Mouse (Mus musculus) testis, postnatal 10 days (tissue): ENCODE results near the gene Adprh.
"Not testable (repeated sequence)": the region's sequence is repeated elsewhere in the genome, so short reads cannot be mapped to it uniquely, and the experiment has no call there.

Experiments used
- DNase-seq: peaks from one replicate; pipeline ENCODE4 v3.0.0; 2021; ENCODE audit warnings: low spot score

Gene Adprh

DNA sequence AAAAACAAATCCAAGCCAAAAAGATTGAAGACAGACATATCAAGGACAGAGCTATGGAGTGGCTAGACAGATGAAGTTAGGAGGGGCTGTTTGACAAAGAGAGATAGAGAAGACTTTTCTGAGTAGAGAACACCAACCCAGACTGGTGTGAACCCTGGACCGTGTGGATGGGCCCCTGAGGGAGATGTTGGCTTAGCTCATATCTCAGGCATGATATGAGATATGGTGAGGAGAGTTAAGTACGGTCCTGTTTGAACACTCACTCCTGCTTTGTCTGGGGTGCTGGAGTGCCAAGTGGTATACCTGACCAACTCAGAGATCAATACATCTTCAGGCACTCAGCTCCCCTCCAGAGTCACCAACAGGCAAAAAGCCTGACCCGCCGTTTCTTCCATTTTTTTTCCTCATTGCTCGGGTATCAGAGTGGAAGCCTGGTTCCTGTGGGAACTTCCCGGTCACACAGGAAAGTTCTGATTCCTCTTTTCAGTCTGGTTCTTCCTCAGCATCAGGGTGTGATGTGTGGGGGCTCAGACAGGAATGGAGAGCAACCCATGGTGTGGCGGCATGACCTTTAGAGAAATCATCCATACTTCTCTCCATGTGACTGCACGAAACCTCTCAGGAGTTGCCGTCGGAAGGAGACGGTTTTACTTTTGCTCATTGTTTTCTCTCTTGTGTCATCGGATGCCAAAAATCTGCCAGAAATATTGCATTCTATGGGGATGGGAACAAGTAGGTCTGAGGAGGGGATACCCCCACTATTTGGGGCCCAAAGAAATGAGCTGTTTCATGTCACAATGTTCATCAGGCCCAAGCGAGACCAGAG, 14.8 kb upstream of the Adprh start:
- no peak for DNase-seq

DNA sequence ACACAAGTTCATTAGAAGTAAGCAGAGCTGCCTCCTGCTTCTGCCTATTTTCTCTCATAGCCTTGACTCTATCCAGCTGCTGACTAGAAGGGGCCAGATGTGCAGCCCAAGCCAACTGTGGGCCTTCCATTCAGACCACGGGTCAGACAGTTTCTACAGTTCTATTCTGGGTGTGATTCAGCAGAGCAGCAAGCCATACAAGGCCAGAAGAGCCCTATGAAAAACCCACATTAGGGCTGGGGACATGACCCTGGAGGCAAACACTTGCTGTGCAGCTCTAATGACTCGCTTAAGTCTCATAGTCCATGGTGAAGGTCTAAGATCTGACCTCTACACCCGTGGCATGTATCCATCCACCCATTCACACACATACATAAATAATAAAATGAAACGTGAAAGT, 13.6 kb upstream of the Adprh start:
- DNase-seq: no peak

- DNase-seq: no peak
Observed at GRCm38 (mm10) chr16:38463305-38463704, 10.8 kb upstream of the Adprh start.

DNA sequence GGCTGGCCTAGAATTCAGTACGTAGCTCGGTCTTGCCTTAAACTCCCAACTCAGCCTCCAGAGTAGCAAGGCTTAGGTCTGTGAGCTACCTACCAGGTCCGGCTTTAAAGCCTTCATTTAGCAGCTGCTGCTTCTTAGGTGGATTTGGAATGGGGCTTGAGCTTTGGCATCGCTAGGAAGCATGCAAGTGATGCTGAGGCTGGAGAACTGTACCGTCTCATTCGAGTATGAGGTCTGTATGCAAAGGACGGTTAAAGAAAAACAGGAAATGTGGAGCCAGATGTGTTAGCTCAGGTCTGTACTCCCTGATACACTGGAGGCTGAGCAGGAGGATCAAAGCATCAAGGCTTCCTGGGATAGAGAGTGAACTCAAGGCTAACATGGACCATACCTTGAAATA, 9.7 kb upstream of the Adprh start:
- no peak for DNase-seq

- no peak for DNase-seq
Observed at GRCm38 (mm10) chr16:38461749-38462148, 9.2 kb upstream of the Adprh start.

GRCm38 (mm10) chr16:38459990-38460389, 7.5 kb upstream of the Adprh start:
- no peak for DNase-seq

- DNase-seq: no peak
Observed at GRCm38 (mm10) chr16:38458600-38459280, 6.2 kb upstream of the Adprh start.

DNA sequence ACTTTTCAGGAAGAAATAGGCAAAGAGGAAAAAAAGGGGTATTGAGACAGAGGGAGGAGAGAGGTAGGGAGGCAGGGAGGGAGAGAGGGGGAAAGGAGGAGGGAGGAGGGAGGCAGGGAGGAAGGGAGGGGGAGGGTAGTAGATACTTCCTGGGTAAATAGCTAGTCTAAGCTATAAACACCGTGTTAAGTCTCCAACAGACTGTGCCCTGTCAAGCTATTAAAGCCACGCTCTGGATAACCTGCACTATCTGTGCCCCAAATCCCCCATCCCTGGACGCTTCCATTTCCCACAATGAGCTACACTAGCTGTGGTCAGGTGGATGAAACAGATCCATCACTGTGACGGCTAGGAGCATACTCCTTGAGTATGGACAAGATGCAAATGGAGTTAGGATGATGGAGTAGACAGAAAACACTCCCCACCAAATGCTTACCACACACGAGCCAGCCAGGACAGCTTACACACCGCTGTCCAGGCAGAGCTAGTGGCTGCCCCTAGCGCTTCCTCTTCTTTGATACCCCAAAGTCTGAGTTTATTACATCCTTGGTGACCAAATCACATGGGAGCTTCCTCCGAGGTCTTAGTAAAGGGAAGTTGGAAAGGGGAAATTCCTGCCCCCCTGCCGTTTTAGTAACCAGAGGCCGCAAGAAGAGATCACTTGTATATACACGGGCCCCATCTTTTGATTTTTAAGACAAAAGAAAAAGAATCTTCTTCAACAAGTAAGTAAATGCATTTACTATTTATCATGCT, 4.5 kb upstream of the Adprh start:
- no peak for DNase-seq

- DNase-seq: no peak
Observed at GRCm38 (mm10) chr16:38455511-38456418, 3.3 kb upstream of the Adprh start, which contains the start of gene Cd80. Gene Cd80 (plus strand): TSS chr16:38455561.

GRCm38 (mm10) chr16:38454533-38455254, 2.2 kb upstream of the Adprh start:
- DNase-seq: no peak

DNA sequence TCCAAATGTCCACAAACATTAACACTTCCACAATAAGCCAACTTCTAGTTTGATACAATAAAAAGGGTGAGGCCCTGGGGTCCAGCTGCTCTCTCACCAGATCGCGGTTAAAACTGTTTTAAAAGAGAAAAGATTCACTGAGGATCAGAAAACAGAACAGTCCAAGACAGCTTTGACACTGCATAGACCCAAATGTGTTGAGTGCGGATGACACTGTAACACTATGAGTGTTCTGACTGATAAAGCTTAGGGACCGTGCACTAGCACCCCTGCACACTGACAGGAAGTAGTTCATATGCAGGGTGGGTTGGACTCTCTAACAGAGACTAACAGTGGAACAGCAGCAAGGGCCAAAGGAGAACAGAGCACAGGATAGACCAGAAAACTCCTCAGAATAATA, 1.4 kb upstream of the Adprh start:
- DNase-seq: no peak

- DNase-seq: no peak
Observed at GRCm38 (mm10) chr16:38453203-38453553, 675 bp upstream of the Adprh start.

- no peak for DNase-seq
Observed at GRCm38 (mm10) chr16:38451421-38452205, 890 bp downstream of the Adprh start.

- no peak for DNase-seq
Observed at GRCm38 (mm10) chr16:38450707-38451106, 1.8 kb downstream of the Adprh start.

DNA sequence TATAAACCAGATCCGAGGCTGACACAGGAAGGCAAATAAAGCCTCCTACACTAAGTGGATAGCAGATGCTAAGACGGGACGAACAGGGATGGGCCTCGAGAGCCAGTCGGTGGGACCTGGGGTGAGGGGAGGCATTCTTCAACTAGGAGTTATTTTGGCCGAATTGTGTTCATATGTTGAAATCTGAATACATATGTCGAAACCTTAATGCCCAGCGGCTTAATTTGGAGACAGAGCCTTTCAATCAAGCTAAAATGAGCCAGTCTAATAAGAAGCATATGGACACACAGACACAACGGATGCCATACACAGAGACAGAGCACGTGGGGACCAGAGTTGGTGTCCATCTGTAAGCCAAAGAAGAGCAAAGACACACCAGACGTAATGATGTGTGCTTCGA, 4.0 kb downstream of the Adprh start:
- no peak for DNase-seq

DNA sequence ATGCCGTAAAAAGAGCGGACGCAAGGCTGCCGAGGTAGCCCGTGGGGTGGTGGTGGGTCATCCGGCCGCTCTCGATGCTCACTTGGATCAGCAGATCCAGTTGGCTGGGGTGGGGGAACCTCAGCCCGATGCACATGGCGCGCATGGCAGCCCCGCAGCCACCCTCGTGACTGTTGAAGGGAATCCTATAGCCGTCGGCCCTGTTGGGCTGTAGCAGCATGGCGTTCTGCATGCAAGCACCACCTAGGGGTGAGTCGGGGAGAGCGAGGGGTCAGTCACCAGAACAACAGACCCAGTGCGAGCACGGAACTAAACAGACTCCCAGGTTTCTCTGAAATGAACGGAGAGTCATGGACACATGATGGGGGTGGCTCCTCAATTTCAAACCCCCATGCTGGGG, 5.1 kb downstream of the Adprh start:
- no peak for DNase-seq

GRCm38 (mm10) chr16:38446141-38446540, 6.4 kb downstream of the Adprh start:
- DNase-seq: not testable (repeated sequence)

DNA sequence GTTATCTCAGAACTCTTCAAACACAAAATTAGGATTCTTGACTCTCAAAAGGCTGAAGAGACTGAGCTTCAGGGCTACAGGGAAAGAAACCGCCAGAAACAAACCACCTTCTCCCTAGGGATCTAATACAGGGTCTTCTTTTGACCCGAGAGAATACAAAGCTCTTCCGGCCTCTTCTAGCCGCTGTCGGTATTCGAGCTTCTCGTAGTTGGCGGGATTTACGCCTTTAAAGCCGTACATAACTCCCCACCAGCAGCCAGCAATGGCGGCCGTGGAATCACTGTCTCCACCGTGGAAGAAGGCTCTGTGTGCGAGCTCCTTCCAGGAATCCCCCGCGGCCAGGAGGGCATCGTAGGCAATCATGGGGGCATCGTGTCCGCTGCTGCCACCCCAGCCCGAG, 6.9 kb downstream of the Adprh start:
- no peak for DNase-seq

DNA sequence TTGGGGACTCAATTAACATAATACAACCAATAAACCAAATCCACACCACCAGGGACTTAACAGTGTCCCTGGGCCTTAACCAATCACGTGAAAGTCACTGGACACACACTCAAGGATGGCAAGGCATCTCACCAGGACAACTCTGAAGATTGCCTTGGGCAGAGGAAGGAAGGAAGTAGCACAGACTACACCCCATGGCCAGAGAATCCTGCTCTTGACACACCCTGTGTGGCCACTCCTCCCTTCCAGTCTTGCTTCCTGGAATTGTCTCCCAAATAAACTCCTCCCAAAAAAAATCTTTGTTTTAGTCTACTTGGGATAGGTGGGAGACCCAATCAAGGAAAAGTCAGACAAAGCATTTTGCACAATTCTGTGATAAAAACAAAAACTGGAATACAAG, 7.5 kb downstream of the Adprh start:
- DNase-seq: no peak

- DNase-seq: no peak
Observed at GRCm38 (mm10) chr16:38443721-38444464, 8.6 kb downstream of the Adprh start.
